ENCODE assay signal across 10 mouse cellular contexts in genomic region chr5:120194948-120195347, GRCm38 (mm10).
A peak's percentile ranks its signal among the peaks of the same experiment; 100 is the strongest.
DNase-seq lines count a peak whose midpoint lies in the region; ATAC-seq and TF ChIP-seq lines count a peak whose summit lies in the region.
"Had no signal": no experiment of that assay in that cellular context is flagged by ENCODE, and none has a peak within 500 bp of the region (broad histone marks: within the 10 kb centered on the region; RNA-seq: fewer than 3 reads in every experiment).

No protein-coding gene starts in this region.

- H3K36me3 ChIP-seq in lung, postnatal 0 days (ENCODE audit: insufficient read depth, low read length) = no peaks in the 10 kb centered on the region; the same call in 1 of the 2 replicates
- peaks cover 13% of the 10 kb centered on the region for H3K36me3 ChIP-seq in forebrain, embryonic 14.5 days (ENCODE audit: control insufficient read depth, insufficient read depth, low read length)
- peaks cover 16% of the 10 kb centered on the region; the same call in 1 of the 2 replicates for H3K36me3 ChIP-seq in neural tube, embryonic 13.5 days
- peaks cover 7% of the 10 kb centered on the region for H3K36me3 ChIP-seq in kidney, embryonic 14.5 days (ENCODE audit: control insufficient read depth, insufficient read depth, low read length)

- no peaks in the 10 kb centered on the region for H3K9me3 ChIP-seq in lung, postnatal 0 days (ENCODE audit: low read length)
- H3K9me3 ChIP-seq in forebrain, embryonic 14.5 days (replicated peaks; ENCODE audit: control insufficient read depth, low read length) = no peaks in the 10 kb centered on the region
- no peaks in the 10 kb centered on the region for H3K9me3 ChIP-seq in neural tube, embryonic 13.5 days
- H3K9me3 ChIP-seq in kidney, embryonic 14.5 days (ENCODE audit: control insufficient read depth, low read length) = no peaks in the 10 kb centered on the region

- H3K4me1 ChIP-seq in lung, postnatal 0 days (ENCODE audit: insufficient read depth, low read depth, low read length) = no peaks in the 10 kb centered on the region
- peaks cover 31% of the 10 kb centered on the region for H3K4me1 ChIP-seq in forebrain, embryonic 14.5 days (ENCODE audit: control insufficient read depth, insufficient read depth, low read length)
- peaks cover 68% of the 10 kb centered on the region for H3K4me1 ChIP-seq in neural tube, embryonic 13.5 days (replicated peaks)
- H3K4me1 ChIP-seq in kidney, embryonic 14.5 days (ENCODE audit: control insufficient read depth, insufficient read depth, low read length) = no peaks in the 10 kb centered on the region

- DNase-seq in lung, postnatal 0 days (ENCODE audit: low spot score) = peak; percentile 9
- DNase-seq in lung, postnatal 10 days = no peak
- DNase-seq in forebrain, embryonic 14.5 days (ENCODE audit: low spot score) = peak; percentile 87
- DNase-seq in layer of hippocampus, postnatal 10 days (ENCODE audit: low spot score in 2 of 2) = peak; percentile 42 to 45
- no peak for DNase-seq in adrenal gland, adult 2 months
- DNase-seq: adrenal gland, postnatal 14 days; thymus, postnatal 25 days had no signal

- ATAC-seq in lung, postnatal 0 days = no peak
- ATAC-seq in forebrain, embryonic 14.5 days = peak; percentile 77
- peak; percentile 14; the same call in 1 of the 2 replicates for ATAC-seq in neural tube, embryonic 13.5 days (ENCODE audit: low read depth)
- ATAC-seq in kidney, embryonic 14.5 days (ENCODE audit: low FRiP score, low TSS enrichment) = no peak
- ATAC-seq: inflammation-experienced regulatory T-cells, adult 6 months had no signal

- no peak overlapping the region for H3K4me3 ChIP-seq in lung, postnatal 0 days (ENCODE audit: low read depth, low read length)
- no peak overlapping the region for H3K4me3 ChIP-seq in forebrain, embryonic 14.5 days (ENCODE audit: low read depth, low read length)
- H3K4me3 ChIP-seq in neural tube, embryonic 13.5 days = no peak overlapping the region
- H3K4me3 ChIP-seq in kidney, embryonic 14.5 days (ENCODE audit: low read length) = no peak overlapping the region

- H3K27ac ChIP-seq in lung, postnatal 0 days (ENCODE audit: low read length) = no peak overlapping the region
- H3K27ac ChIP-seq in forebrain, embryonic 14.5 days (ENCODE audit: low read depth, low read length) = peak overlapping the region; percentile 92
- H3K27ac ChIP-seq in neural tube, embryonic 13.5 days (replicated peaks) = peak overlapping the region; percentile 90
- H3K27ac ChIP-seq in kidney, embryonic 14.5 days (ENCODE audit: low read depth, low read length) = no peak overlapping the region

- H3K27me3 ChIP-seq in lung, postnatal 0 days (replicated peaks; ENCODE audit: insufficient read depth, low read length) = no peaks in the 10 kb centered on the region
- H3K27me3 ChIP-seq in forebrain, embryonic 14.5 days (replicated peaks; ENCODE audit: control insufficient read depth, insufficient read depth, low read length) = no peaks in the 10 kb centered on the region
- H3K27me3 ChIP-seq in neural tube, embryonic 13.5 days = no peaks in the 10 kb centered on the region
- H3K27me3 ChIP-seq in kidney, embryonic 14.5 days (ENCODE audit: control insufficient read depth, insufficient read depth, low read length) = no peaks in the 10 kb centered on the region

- H3K4me2 ChIP-seq in lung, postnatal 0 days (replicated peaks; ENCODE audit: low read depth, low read length) = no peak overlapping the region
- H3K4me2 ChIP-seq in forebrain, embryonic 14.5 days (ENCODE audit: low read length) = peak overlapping the region; percentile 33
- peak overlapping the region; percentile 16 for H3K4me2 ChIP-seq in neural tube, embryonic 13.5 days
- H3K4me2 ChIP-seq in kidney, embryonic 14.5 days (replicated peaks; ENCODE audit: low read depth, low read length) = no peak overlapping the region

- no peak overlapping the region for H3K9ac ChIP-seq in lung, postnatal 0 days (replicated peaks; ENCODE audit: low read depth)
- peak overlapping the region; percentile 41 for H3K9ac ChIP-seq in forebrain, embryonic 14.5 days (ENCODE audit: low read length)
- H3K9ac ChIP-seq in neural tube, embryonic 13.5 days = peak overlapping the region; percentile 54
- no peak overlapping the region for H3K9ac ChIP-seq in kidney, embryonic 14.5 days (ENCODE audit: low read depth, low read length)

- no peak for TF ChIP-seq EP300 in lung, postnatal 0 days (IDR thresholded peaks at IDR 0.05)

- TF ChIP-seq CTCF in lung, postnatal 0 days (IDR thresholded peaks at IDR 0.05) = no peak

- 33% methylated on average over 13 of the region's 13 CpGs for WGBS in lung, postnatal 0 days
- WGBS in forebrain, embryonic 14.5 days = 13% methylated on average over 13 of the region's 13 CpGs
- 33% methylated on average over 13 of the region's 13 CpGs for WGBS in neural tube, embryonic 13.5 days
- WGBS in kidney, embryonic 14.5 days = 48% methylated on average over 13 of the region's 13 CpGs

Comparison
In these comparisons a context has a peak if more than half of its experiments do, and no peak if none do; other contexts are left out.
1. DNase-seq: peak in lung, postnatal 0 days (single experiment), forebrain, embryonic 14.5 days (single experiment) and layer of hippocampus, postnatal 10 days (2 of 2); none in lung, postnatal 10 days (single experiment) and adrenal gland, adult 2 months (single experiment).
2. ATAC-seq: peak in forebrain, embryonic 14.5 days (single experiment) and neural tube, embryonic 13.5 days (single experiment); none in lung, postnatal 0 days (single experiment) and kidney, embryonic 14.5 days (single experiment).
3. H3K27ac ChIP-seq: peak in forebrain, embryonic 14.5 days (single experiment) and neural tube, embryonic 13.5 days (single experiment); none in lung, postnatal 0 days (single experiment) and kidney, embryonic 14.5 days (single experiment).
4. H3K4me2 ChIP-seq: peak in forebrain, embryonic 14.5 days (single experiment) and neural tube, embryonic 13.5 days (single experiment); none in lung, postnatal 0 days (single experiment) and kidney, embryonic 14.5 days (single experiment).
5. H3K9ac ChIP-seq: peak in forebrain, embryonic 14.5 days (single experiment) and neural tube, embryonic 13.5 days (single experiment); none in lung, postnatal 0 days (single experiment) and kidney, embryonic 14.5 days (single experiment).